Mouse (Mus musculus) forebrain, embryonic 10.5 days (tissue): ENCODE data around the gene Tmem221. TPM values are rescaled to one million over a fixed set of nuclear protein-coding genes. Genes with fewer than 3 reads are reported as not detected.

ENCODE experiments used
- DNase-seq: peaks from one replicate; pipeline ENCODE4 v3.0.0-alpha.2; 2017; ENCODE audit warnings: low spot score; ENCODE audit errors: extremely low spot score
- H3K27ac ChIP-seq: fragments of 300-500 bp; sonication (generic); 2 replicates; pipeline ENCODE4 v1.5.1; 2016; ENCODE audit warnings: mild to moderate bottlenecking
- H3K27me3 ChIP-seq: fragments of 300-500 bp; sonication (generic); 2 replicates; pipeline ENCODE4 v1.6.1; 2016; ENCODE audit warnings: mild to moderate bottlenecking; ENCODE audit not compliant: poor library complexity, severe bottlenecking
- H3K36me3 ChIP-seq: fragments of 300-500 bp; sonication (generic); replicated peaks from 2 replicates; pipeline ENCODE4 v1.6.1; 2016; ENCODE audit warnings: mild to moderate bottlenecking, moderate library complexity
- H3K4me1 ChIP-seq: fragments of 300-500 bp; sonication (generic); 2 replicates; pipeline ENCODE4 v1.6.1; 2016
- H3K4me3 ChIP-seq: fragments of 300-500 bp; sonication (generic); 2 replicates; pipeline ENCODE4 v1.5.1; 2016; ENCODE audit warnings: mild to moderate bottlenecking, moderate library complexity
- H3K9me3 ChIP-seq: fragments of 300-500 bp; sonication (generic); 2 replicates; pipeline ENCODE4 v1.6.1; 2016; ENCODE audit warnings: mild to moderate bottlenecking, moderate library complexity
- WGBS: fragments of 180-500 bp; shearing (Covaris S2); methylation state at CpG from one replicate; pipeline ENCODE4 v1.1.7; 2016; 5-methylcytosine and 5-hydroxymethylcytosine counted together
- polyA plus RNA-seq: library from polyadenylated mRNA; unstranded; fragments of >200 nt; fragmentation: Nextera tagmentation; extraction: Ambion mirVana; gene quantifications from 2 replicates; pipeline ENCODE4 v1.2.1, GENCODE M21; 2016

Gene Tmem221
- polyA plus RNA-seq, 1 experiment from 2014 or later, result 0.17 TPM

- Histone ChIP-seq H3K27ac (no peak overlapping the region), H3K9me3 (peaks cover 7% of the 10 kb centered on the region; the same call in 1 of the 2 replicates), H3K4me1 (peaks cover 22% of the 10 kb centered on the region), H3K4me3 (no peak overlapping the region), H3K27me3 (peaks cover 100% of the 10 kb centered on the region), H3K36me3 (no peaks in the 10 kb centered on the region)
- 79% methylated on average over 3 of the region's 3 CpGs for WGBS
- no peak for DNase-seq
These were observed 1.4 kb upstream of the Tmem221 start for GRCm38 (mm10) chr8:71560071-71560470.

- Histone ChIP-seq H3K4me3 (peak overlapping the region; percentile 54), H3K27me3 (peaks cover 97% of the 10 kb centered on the region), H3K27ac (no peak overlapping the region), H3K36me3 (no peaks in the 10 kb centered on the region), H3K4me1 (peaks cover 22% of the 10 kb centered on the region), H3K9me3 (peaks cover 3% of the 10 kb centered on the region; the same call in 1 of the 2 replicates)
- DNase-seq, result peak; percentile 56
- WGBS, result 3% methylated on average over 24 of the region's 24 CpGs
These were observed 453 bp upstream of the Tmem221 start for GRCm38 (mm10) chr8:71558958-71559690.

- H3K36me3 ChIP-seq, result no peaks in the 10 kb centered on the region
- peaks cover 53% of the 10 kb centered on the region for H3K27me3 ChIP-seq
- H3K9me3 ChIP-seq, result no peaks in the 10 kb centered on the region
- DNase-seq, result no peak
- H3K4me1 ChIP-seq, result peaks cover 14% of the 10 kb centered on the region
- no peak overlapping the region for H3K4me3 ChIP-seq
- 92% methylated on average over 2 of the region's 2 CpGs for WGBS
- no peak overlapping the region for H3K27ac ChIP-seq
These were observed 4.0 kb downstream of the Tmem221 start for GRCm38 (mm10) chr8:71554644-71555043.

GRCm38 (mm10) chr8:71554001-71554400 lies 4.7 kb downstream of the Tmem221 start:
- 73% methylated on average over 6 of the region's 6 CpGs for WGBS
- no peaks in the 10 kb centered on the region for H3K36me3 ChIP-seq

GRCm38 (mm10) chr8:71552770-71553169 lies 5.9 kb downstream of the Tmem221 start:
- Histone ChIP-seq H3K27ac (no peak overlapping the region), H3K4me1 (no peaks in the 10 kb centered on the region; the same call in 1 of the 2 replicates), H3K9me3 (no peaks in the 10 kb centered on the region), H3K4me3 (no peak overlapping the region), H3K36me3 (peaks cover 10% of the 10 kb centered on the region), H3K27me3 (peaks cover 34% of the 10 kb centered on the region)
- DNase-seq, result no peak
- 70% methylated on average over 6 of the region's 6 CpGs for WGBS

More at GRCm38 (mm10) chr8:71554001-71554400, 4.7 kb downstream of the Tmem221 start:
- H3K4me1 ChIP-seq, result peaks cover 11% of the 10 kb centered on the region
- no peak overlapping the region for H3K4me3 ChIP-seq
- no peak for DNase-seq
- no peaks in the 10 kb centered on the region for H3K9me3 ChIP-seq
- H3K27me3 ChIP-seq, result peaks cover 46% of the 10 kb centered on the region
- H3K27ac ChIP-seq, result no peak overlapping the region

GRCm38 (mm10) chr8:71550754-71551153 lies 7.9 kb downstream of the Tmem221 start:
- Histone ChIP-seq H3K4me1 (no peaks in the 10 kb centered on the region; the same call in 1 of the 2 replicates), H3K27ac (no peak overlapping the region), H3K9me3 (no peaks in the 10 kb centered on the region), H3K36me3 (peaks cover 29% of the 10 kb centered on the region), H3K27me3 (peaks cover 14% of the 10 kb centered on the region), H3K4me3 (no peak overlapping the region)
- DNase-seq, result no peak
- 72% methylated on average over 7 of the region's 7 CpGs for WGBS

- H3K27ac ChIP-seq, result no peak overlapping the region
- H3K4me1 ChIP-seq, result peaks cover 13% of the 10 kb centered on the region
- H3K36me3 ChIP-seq, result peaks cover 38% of the 10 kb centered on the region
- no peak overlapping the region for H3K4me3 ChIP-seq
- H3K9me3 ChIP-seq, result no peaks in the 10 kb centered on the region
- DNase-seq, result no peak
- no peaks in the 10 kb centered on the region for H3K27me3 ChIP-seq
- WGBS, result 92% methylated on average over 7 of the region's 7 CpGs
These were observed 11.1 kb downstream of the Tmem221 start for GRCm38 (mm10) chr8:71547590-71547989.

- DNase-seq, result no peak
These were observed 13.6 kb downstream of the Tmem221 start for GRCm38 (mm10) chr8:71545053-71545452.

GRCm38 (mm10) chr8:71543755-71544154 lies 14.9 kb downstream of the Tmem221 start:
- 89% methylated on average over 9 of the region's 9 CpGs for WGBS
- peak overlapping the region; percentile 87 for H3K4me3 ChIP-seq
- H3K27ac ChIP-seq, result no peak overlapping the region
- peaks cover 36% of the 10 kb centered on the region for H3K36me3 ChIP-seq
- H3K27me3 ChIP-seq, result no peaks in the 10 kb centered on the region; the same call in none of the 2 replicates
- no peak for DNase-seq
- peaks cover 13% of the 10 kb centered on the region for H3K4me1 ChIP-seq
- no peaks in the 10 kb centered on the region for H3K9me3 ChIP-seq

More at GRCm38 (mm10) chr8:71545053-71545452, 13.6 kb downstream of the Tmem221 start:
- H3K9me3 ChIP-seq, result no peaks in the 10 kb centered on the region
- WGBS, result 93% methylated on average over 11 of the region's 11 CpGs
- peaks cover 13% of the 10 kb centered on the region for H3K4me1 ChIP-seq
- no peak overlapping the region for H3K27ac ChIP-seq
- H3K36me3 ChIP-seq, result peaks cover 38% of the 10 kb centered on the region
- no peaks in the 10 kb centered on the region for H3K27me3 ChIP-seq
- no peak overlapping the region for H3K4me3 ChIP-seq

GRCm38 (mm10) chr8:71542632-71543343 lies 15.9 kb downstream of the Tmem221 start, which contains the start of gene Mvb12a:
TSS of gene Mvb12a (plus strand) at chr8:71542922.
- Histone ChIP-seq H3K9me3 (no peaks in the 10 kb centered on the region), H3K27me3 (peaks cover 9% of the 10 kb centered on the region), H3K27ac (peak within 1 kb of the TSS; percentile 86), H3K4me3 (peak within 1 kb of the TSS; percentile 87), H3K36me3 (peaks cover 27% of the 10 kb centered on the region), H3K4me1 (peaks cover 15% of the 10 kb centered on the region)
- peak; percentile 96 for DNase-seq
- under 1% methylated on average over 55 of the region's 55 CpGs for WGBS

- Histone ChIP-seq H3K4me1 (peaks cover 16% of the 10 kb centered on the region), H3K4me3 (peak within 1 kb of the TSS; percentile 54), H3K27ac (peak within 1 kb of the TSS; percentile 66; the same call in 1 of the 2 replicates), H3K9me3 (no peaks in the 10 kb centered on the region), H3K27me3 (peaks cover 43% of the 10 kb centered on the region), H3K36me3 (no peaks in the 10 kb centered on the region)
- 3% methylated on average over 37 of the region's 37 CpGs for WGBS
- peak; percentile 76 for DNase-seq
These were observed 21.4 kb downstream of the Tmem221 start, which contains the start of gene Bst2 for GRCm38 (mm10) chr8:71537028-71537867. TSS of gene Bst2 (minus strand) at chr8:71537456.

- Histone ChIP-seq H3K36me3 (no peaks in the 10 kb centered on the region), H3K4me3 (no peak overlapping the region), H3K4me1 (peaks cover 16% of the 10 kb centered on the region), H3K27ac (no peak overlapping the region), H3K27me3 (peaks cover 43% of the 10 kb centered on the region), H3K9me3 (no peaks in the 10 kb centered on the region)
- no peak for DNase-seq
- WGBS, result 66% methylated on average over 5 of the region's 5 CpGs
These were observed 23.0 kb downstream of the Tmem221 start for GRCm38 (mm10) chr8:71535663-71536062.
